Mouse (Mus musculus): ENCODE measurements at regions not wholly inside any gene's neighbourhood (a gene's known extent, or its start where the extent isn't known, plus 50 kb on each side); places are given as distances from the start of the nearest gene placed in this dataset.

GRCm38 (mm10) chr10:96925771-96926170, 309.0 kb downstream of the Btg1 start:
- no peak overlapping the region for H3K27ac ChIP-seq (ENCODE audit: control insufficient read depth, insufficient read depth, low read depth, low read length)
- H3K27me3 ChIP-seq (ENCODE audit: control insufficient read depth, insufficient read depth, low read length): no peaks in the 10 kb centered on the region
- no peak for TF ChIP-seq POLR2A (IDR thresholded peaks at IDR 0.05; ENCODE audit: control insufficient read depth, low read depth, low read length)
- TF ChIP-seq CTCF (IDR thresholded peaks at IDR 0.05; ENCODE audit: control insufficient read depth, insufficient read depth, insufficient replicate concordance, low read depth, low read length): no peak
- H3K4me1 ChIP-seq (ENCODE audit: control insufficient read depth, insufficient read depth, low read length): no peaks in the 10 kb centered on the region
- H3K4me3 ChIP-seq (ENCODE audit: control insufficient read depth, low read depth, low read length): no peak overlapping the region
- H3K36me3 ChIP-seq (ENCODE audit: control insufficient read depth, insufficient read depth, low read length): no peaks in the 10 kb centered on the region

- H3K27me3 ChIP-seq (ENCODE audit: control insufficient read depth, insufficient read depth, low read length): no peaks in the 10 kb centered on the region
- no peak overlapping the region for H3K27ac ChIP-seq (ENCODE audit: control insufficient read depth, insufficient read depth, low read depth, low read length)
- no peaks in the 10 kb centered on the region for H3K4me1 ChIP-seq (ENCODE audit: control insufficient read depth, insufficient read depth, low read length)
- H3K4me3 ChIP-seq (ENCODE audit: control insufficient read depth, low read depth, low read length): no peak overlapping the region
- TF ChIP-seq POLR2A (IDR thresholded peaks at IDR 0.05; ENCODE audit: control insufficient read depth, low read depth, low read length) (no peak), CTCF (IDR thresholded peaks at IDR 0.05; ENCODE audit: control insufficient read depth, insufficient read depth, insufficient replicate concordance, low read depth, low read length) (no peak)
- no peaks in the 10 kb centered on the region for H3K36me3 ChIP-seq (ENCODE audit: control insufficient read depth, insufficient read depth, low read length)
Observed at GRCm38 (mm10) chr10:96934661-96935060, 317.9 kb downstream of the Btg1 start.

GRCm38 (mm10) chr10:96940887-96941518, 324.2 kb downstream of the Btg1 start:
- TF ChIP-seq CTCF (IDR thresholded peaks at IDR 0.05; ENCODE audit: control insufficient read depth, insufficient read depth, insufficient replicate concordance, low read depth, low read length): no peak
- TF ChIP-seq POLR2A (IDR thresholded peaks at IDR 0.05; ENCODE audit: control insufficient read depth, low read depth, low read length): no peak
- no peak overlapping the region for H3K27ac ChIP-seq (ENCODE audit: control insufficient read depth, insufficient read depth, low read depth, low read length)

GRCm38 (mm10) chr10:96944229-96944628, 327.4 kb downstream of the Btg1 start:
- Histone ChIP-seq H3K27me3 (ENCODE audit: control insufficient read depth, insufficient read depth, low read length) (no peaks in the 10 kb centered on the region), H3K4me3 (ENCODE audit: control insufficient read depth, low read depth, low read length) (no peak overlapping the region), H3K27ac (ENCODE audit: control insufficient read depth, insufficient read depth, low read depth, low read length) (no peak overlapping the region), H3K4me1 (ENCODE audit: control insufficient read depth, insufficient read depth, low read length) (no peaks in the 10 kb centered on the region), H3K36me3 (ENCODE audit: control insufficient read depth, insufficient read depth, low read length) (no peaks in the 10 kb centered on the region)
- no peak for TF ChIP-seq POLR2A (IDR thresholded peaks at IDR 0.05; ENCODE audit: control insufficient read depth, low read depth, low read length)
- no peak for TF ChIP-seq CTCF (IDR thresholded peaks at IDR 0.05; ENCODE audit: control insufficient read depth, insufficient read depth, insufficient replicate concordance, low read depth, low read length)

More at GRCm38 (mm10) chr10:96940887-96941518, 324.2 kb downstream of the Btg1 start:
- H3K36me3 ChIP-seq (ENCODE audit: control insufficient read depth, insufficient read depth, low read length): no peaks in the 10 kb centered on the region
- H3K4me3 ChIP-seq (ENCODE audit: control insufficient read depth, low read depth, low read length): no peak overlapping the region
- H3K4me1 ChIP-seq (ENCODE audit: control insufficient read depth, insufficient read depth, low read length): no peaks in the 10 kb centered on the region
- no peaks in the 10 kb centered on the region for H3K27me3 ChIP-seq (ENCODE audit: control insufficient read depth, insufficient read depth, low read length)

GRCm38 (mm10) chr10:96947971-96948370, 331.2 kb downstream of the Btg1 start:
- no peak for TF ChIP-seq POLR2A (IDR thresholded peaks at IDR 0.05; ENCODE audit: control insufficient read depth, low read depth, low read length)
- no peak for TF ChIP-seq CTCF (IDR thresholded peaks at IDR 0.05; ENCODE audit: control insufficient read depth, insufficient read depth, insufficient replicate concordance, low read depth, low read length)
- no peaks in the 10 kb centered on the region for H3K4me1 ChIP-seq (ENCODE audit: control insufficient read depth, insufficient read depth, low read length)
- H3K27ac ChIP-seq (ENCODE audit: control insufficient read depth, insufficient read depth, low read depth, low read length): no peak overlapping the region
- peak overlapping the region; percentile 2 for H3K4me3 ChIP-seq (ENCODE audit: control insufficient read depth, low read depth, low read length)
- H3K27me3 ChIP-seq (ENCODE audit: control insufficient read depth, insufficient read depth, low read length): no peaks in the 10 kb centered on the region
- no peaks in the 10 kb centered on the region for H3K36me3 ChIP-seq (ENCODE audit: control insufficient read depth, insufficient read depth, low read length)

GRCm38 (mm10) chr10:96948871-96949270, 332.1 kb downstream of the Btg1 start:
- Histone ChIP-seq H3K4me1 (ENCODE audit: control insufficient read depth, insufficient read depth, low read length) (no peaks in the 10 kb centered on the region), H3K27ac (ENCODE audit: control insufficient read depth, insufficient read depth, low read depth, low read length) (no peak overlapping the region), H3K27me3 (ENCODE audit: control insufficient read depth, insufficient read depth, low read length) (no peaks in the 10 kb centered on the region), H3K36me3 (ENCODE audit: control insufficient read depth, insufficient read depth, low read length) (no peaks in the 10 kb centered on the region), H3K4me3 (ENCODE audit: control insufficient read depth, low read depth, low read length) (no peak overlapping the region; the same call in 1 of the 2 replicates)
- no peak for TF ChIP-seq CTCF (IDR thresholded peaks at IDR 0.05; ENCODE audit: control insufficient read depth, insufficient read depth, insufficient replicate concordance, low read depth, low read length)
- TF ChIP-seq POLR2A (IDR thresholded peaks at IDR 0.05; ENCODE audit: control insufficient read depth, low read depth, low read length): no peak

- TF ChIP-seq CTCF (IDR thresholded peaks at IDR 0.05; ENCODE audit: control insufficient read depth, insufficient read depth, insufficient replicate concordance, low read depth, low read length) (no peak), POLR2A (IDR thresholded peaks at IDR 0.05; ENCODE audit: control insufficient read depth, low read depth, low read length) (no peak)
- Histone ChIP-seq H3K27ac (ENCODE audit: control insufficient read depth, insufficient read depth, low read depth, low read length) (no peak overlapping the region), H3K4me3 (ENCODE audit: control insufficient read depth, low read depth, low read length) (peak overlapping the region; percentile 10; the same call in 1 of the 2 replicates), H3K36me3 (ENCODE audit: control insufficient read depth, insufficient read depth, low read length) (no peaks in the 10 kb centered on the region), H3K4me1 (ENCODE audit: control insufficient read depth, insufficient read depth, low read length) (peaks cover 6% of the 10 kb centered on the region; the same call in 1 of the 2 replicates), H3K27me3 (ENCODE audit: control insufficient read depth, insufficient read depth, low read length) (no peaks in the 10 kb centered on the region)
Observed at GRCm38 (mm10) chr10:96955036-96955775, 338.4 kb downstream of the Btg1 start.
